Mouse (Mus musculus): ENCODE measurements at regions not wholly inside any gene's neighbourhood (a gene's known extent, or its start where the extent isn't known, plus 50 kb on each side); places are given as distances from the start of the nearest gene placed in this dataset.

GRCm38 (mm10) chr3:58234846-58235630, 179.5 kb upstream of the Tsc22d2 start:
- H3K4me1 ChIP-seq (ENCODE audit: control insufficient read depth, insufficient read depth) = no peaks in the 10 kb centered on the region
- 76% methylated on average over 6 of the region's 6 CpGs for WGBS

GRCm38 (mm10) chr3:58238111-58238510, 176.4 kb upstream of the Tsc22d2 start:
- Histone ChIP-seq H3K27me3 (ENCODE audit: control insufficient read depth, insufficient read depth, low read length) (no peaks in the 10 kb centered on the region), H3K9ac (replicated peaks; ENCODE audit: low read depth, low read length) (no peak overlapping the region), H3K9me3 (replicated peaks; ENCODE audit: control insufficient read depth, low read length) (0 out of 2 replicates have a peak, but pooled peaks cover 4% of the 10 kb centered on the region), H3K4me3 (ENCODE audit: low read depth, low read length) (no peak overlapping the region), H3K27ac (ENCODE audit: low read depth) (no peak overlapping the region), H3K4me2 (ENCODE audit: low read depth, low read length) (no peak overlapping the region), H3K4me1 (ENCODE audit: control insufficient read depth, insufficient read depth) (no peaks in the 10 kb centered on the region), H3K36me3 (replicated peaks; ENCODE audit: control insufficient read depth, insufficient read depth, low read length) (no peaks in the 10 kb centered on the region)
- ATAC-seq (ENCODE audit: insufficient read depth, low read depth) (no peak), DNase-seq (ENCODE audit: low spot score) (no peak)
- TF ChIP-seq EP300 (IDR thresholded peaks at IDR 0.05; ENCODE audit: low read depth) = no peak
- no peak for TF ChIP-seq CTCF (IDR thresholded peaks at IDR 0.05; ENCODE audit: low read depth)

More at GRCm38 (mm10) chr3:58234846-58235630, 179.5 kb upstream of the Tsc22d2 start:
- no peak overlapping the region for H3K4me2 ChIP-seq (ENCODE audit: low read depth, low read length)
- H3K4me3 ChIP-seq (ENCODE audit: low read depth, low read length) = no peak overlapping the region
- no peaks in the 10 kb centered on the region for H3K36me3 ChIP-seq (replicated peaks; ENCODE audit: control insufficient read depth, insufficient read depth, low read length)
- H3K27ac ChIP-seq (ENCODE audit: low read depth) = no peak overlapping the region
- H3K9ac ChIP-seq (replicated peaks; ENCODE audit: low read depth, low read length) = no peak overlapping the region
- TF ChIP-seq CTCF (IDR thresholded peaks at IDR 0.05; ENCODE audit: low read depth) (no peak), EP300 (IDR thresholded peaks at IDR 0.05; ENCODE audit: low read depth) (no peak)
- H3K27me3 ChIP-seq (ENCODE audit: control insufficient read depth, insufficient read depth, low read length) = no peaks in the 10 kb centered on the region
- no peak for DNase-seq (ENCODE audit: low spot score)
- 0 out of 2 replicates have a peak, but pooled peaks cover 4% of the 10 kb centered on the region for H3K9me3 ChIP-seq (replicated peaks; ENCODE audit: control insufficient read depth, low read length)
- ATAC-seq (ENCODE audit: insufficient read depth, low read depth) = no peak

- no peak overlapping the region for H3K9ac ChIP-seq (replicated peaks; ENCODE audit: low read depth, low read length)
- DNase-seq (ENCODE audit: low spot score) (no peak), ATAC-seq (ENCODE audit: insufficient read depth, low read depth) (no peak)
- no peak overlapping the region for H3K4me3 ChIP-seq (ENCODE audit: low read depth, low read length)
- WGBS = 32% methylated on average over 4 of the region's 4 CpGs
- no peaks in the 10 kb centered on the region for H3K4me1 ChIP-seq (ENCODE audit: control insufficient read depth, insufficient read depth)
- TF ChIP-seq EP300 (IDR thresholded peaks at IDR 0.05; ENCODE audit: low read depth) = no peak
- no peak for TF ChIP-seq CTCF (IDR thresholded peaks at IDR 0.05; ENCODE audit: low read depth)
- H3K27ac ChIP-seq (ENCODE audit: low read depth) = no peak overlapping the region
- no peaks in the 10 kb centered on the region for H3K27me3 ChIP-seq (ENCODE audit: control insufficient read depth, insufficient read depth, low read length)
- H3K36me3 ChIP-seq (replicated peaks; ENCODE audit: control insufficient read depth, insufficient read depth, low read length) = no peaks in the 10 kb centered on the region
- no peak overlapping the region for H3K4me2 ChIP-seq (ENCODE audit: low read depth, low read length)
- 0 out of 2 replicates have a peak, but pooled peaks cover 4% of the 10 kb centered on the region for H3K9me3 ChIP-seq (replicated peaks; ENCODE audit: control insufficient read depth, low read length)
Observed at GRCm38 (mm10) chr3:58240775-58241174, 173.7 kb upstream of the Tsc22d2 start.

GRCm38 (mm10) chr3:58245361-58245760, 169.2 kb upstream of the Tsc22d2 start:
- ATAC-seq (ENCODE audit: insufficient read depth, low read depth) = no peak
- H3K27ac ChIP-seq (ENCODE audit: low read depth) = no peak overlapping the region
- no peak for DNase-seq (ENCODE audit: low spot score)
- WGBS = 67% methylated on average over 5 of the region's 5 CpGs
- no peaks in the 10 kb centered on the region for H3K9me3 ChIP-seq (replicated peaks; ENCODE audit: control insufficient read depth, low read length)
- H3K4me2 ChIP-seq (ENCODE audit: low read depth, low read length) = no peak overlapping the region
- H3K27me3 ChIP-seq (ENCODE audit: control insufficient read depth, insufficient read depth, low read length) = no peaks in the 10 kb centered on the region
- no peak overlapping the region for H3K9ac ChIP-seq (replicated peaks; ENCODE audit: low read depth, low read length)
- H3K4me3 ChIP-seq (ENCODE audit: low read depth, low read length) = no peak overlapping the region
- no peaks in the 10 kb centered on the region for H3K36me3 ChIP-seq (replicated peaks; ENCODE audit: control insufficient read depth, insufficient read depth, low read length)
- TF ChIP-seq CTCF (IDR thresholded peaks at IDR 0.05; ENCODE audit: low read depth) = no peak
- no peak for TF ChIP-seq EP300 (IDR thresholded peaks at IDR 0.05; ENCODE audit: low read depth)
- H3K4me1 ChIP-seq (ENCODE audit: control insufficient read depth, insufficient read depth) = no peaks in the 10 kb centered on the region

GRCm38 (mm10) chr3:58247989-58248388, 166.5 kb upstream of the Tsc22d2 start:
- Histone ChIP-seq H3K27ac (ENCODE audit: low read depth) (no peak overlapping the region), H3K4me3 (ENCODE audit: low read depth, low read length) (no peak overlapping the region), H3K36me3 (replicated peaks; ENCODE audit: control insufficient read depth, insufficient read depth, low read length) (no peaks in the 10 kb centered on the region), H3K4me1 (ENCODE audit: control insufficient read depth, insufficient read depth) (no peaks in the 10 kb centered on the region), H3K4me2 (ENCODE audit: low read depth, low read length) (no peak overlapping the region), H3K9me3 (replicated peaks; ENCODE audit: control insufficient read depth, low read length) (no peaks in the 10 kb centered on the region), H3K9ac (replicated peaks; ENCODE audit: low read depth, low read length) (no peak overlapping the region), H3K27me3 (ENCODE audit: control insufficient read depth, insufficient read depth, low read length) (no peaks in the 10 kb centered on the region)
- DNase-seq (ENCODE audit: low spot score) (no peak), ATAC-seq (ENCODE audit: insufficient read depth, low read depth) (no peak)
- WGBS = 91% methylated on average over 2 of the region's 2 CpGs
- TF ChIP-seq CTCF (IDR thresholded peaks at IDR 0.05; ENCODE audit: low read depth) (no peak), EP300 (IDR thresholded peaks at IDR 0.05; ENCODE audit: low read depth) (no peak)

Measured in heart, postnatal 0 days (tissue).